Mouse (Mus musculus) ES-Bruce4 (cell line): ENCODE measurements at regions not wholly inside any gene's neighbourhood (a gene's known extent, or its start where the extent isn't known, plus 50 kb on each side); places are given as distances from the start of the nearest gene placed in this dataset.

Experiments
- CTCF ChIP-seq: IDR thresholded peaks from one replicate; pipeline ENCODE4 v1.8.1; 2011; ENCODE audit warnings: low read depth, low read length
- EP300 ChIP-seq: IDR thresholded peaks from 2 replicates; pipeline ENCODE4 v1.6.1; 2011; ENCODE audit warnings: low read depth, low read length; ENCODE audit not compliant: insufficient read depth
- POLR2A ChIP-seq: IDR thresholded peaks from one replicate; pipeline ENCODE4 v1.8.1; 2011; ENCODE audit warnings: low read length; ENCODE audit not compliant: insufficient read depth

DNA sequence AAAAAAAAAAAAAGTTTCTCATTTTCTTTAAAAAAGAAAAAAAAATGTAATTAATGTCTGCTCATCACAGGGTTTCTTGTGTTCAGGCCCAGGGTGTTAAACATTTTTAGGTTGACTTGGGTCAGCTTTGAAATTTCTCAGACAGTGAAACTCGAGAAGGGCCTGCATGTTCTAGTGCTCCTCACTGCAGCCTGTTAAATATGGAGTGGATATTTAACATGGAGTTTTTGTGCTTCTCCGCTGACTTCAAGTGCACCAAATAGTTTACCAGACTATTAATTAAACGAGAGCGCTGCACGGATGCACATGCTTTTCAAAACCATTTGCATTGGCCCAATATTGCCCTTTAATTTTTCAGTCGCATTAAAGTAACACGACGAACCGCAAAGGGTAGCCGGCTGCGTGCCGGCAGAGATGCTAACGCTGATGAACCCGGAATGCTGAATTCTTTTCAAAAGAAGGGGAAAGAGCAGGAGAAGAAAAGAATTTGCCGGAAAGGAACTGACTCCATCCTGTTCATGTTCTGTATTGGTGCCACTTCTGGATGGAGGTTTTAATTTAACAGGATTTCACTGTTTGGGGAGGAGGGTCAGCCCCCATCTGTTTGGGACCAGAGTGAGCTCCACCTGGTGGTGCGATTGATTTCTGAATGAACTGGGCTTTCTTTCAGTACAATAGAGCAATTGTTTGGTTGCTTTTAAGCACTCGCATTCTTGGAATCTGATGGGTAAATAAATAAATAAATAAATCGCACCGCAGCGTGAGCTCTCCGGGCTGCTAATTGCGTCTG is 162.2 kb upstream of the Lmo4 start:
- TF ChIP-seq POLR2A (no peak), CTCF (peak; percentile 29), EP300 (no peak)
